Mouse (Mus musculus): ENCODE measurements around the gene Ubash3b. TPM values are rescaled to one million over a fixed set of nuclear protein-coding genes. Genes with fewer than 3 reads are reported as not detected.

Ubash3b gene
- total RNA-seq, 2 experiments from 2014 or later: 5.3 to 9.9 TPM

- ATAC-seq (replicated peaks; ENCODE audit: poor library complexity): no peak
Observed at GRCm38 (mm10) chr9:41014512-41014911, 147.0 kb downstream of the Ubash3b start.

GRCm38 (mm10) chr9:41012456-41012855 is 149.0 kb downstream of the Ubash3b start:
- ATAC-seq (replicated peaks; ENCODE audit: poor library complexity): no peak

GRCm38 (mm10) chr9:41011512-41012436 is 149.7 kb downstream of the Ubash3b start:
- no peak for ATAC-seq (replicated peaks; ENCODE audit: poor library complexity)

DNA sequence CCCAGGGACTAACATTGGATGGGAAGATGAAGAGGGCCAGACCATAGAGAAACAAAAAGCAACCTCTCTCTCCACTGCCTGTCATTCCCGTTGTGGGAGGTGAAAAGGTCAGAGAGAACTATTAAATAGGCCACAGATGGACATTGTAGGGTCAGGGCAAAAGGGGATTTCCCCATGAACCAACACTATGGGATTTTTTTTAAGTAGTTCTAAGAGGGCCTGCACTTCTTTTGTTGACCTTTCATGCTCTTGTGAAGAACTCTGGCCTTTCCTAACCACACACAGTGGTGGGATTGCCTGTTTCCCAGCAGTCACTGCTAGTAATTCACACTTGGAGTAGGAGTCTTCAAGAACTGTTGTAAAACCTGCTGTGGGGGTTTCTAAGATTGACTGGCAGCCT is 153.7 kb downstream of the Ubash3b start:
- ATAC-seq (replicated peaks; ENCODE audit: poor library complexity): no peak

DNA sequence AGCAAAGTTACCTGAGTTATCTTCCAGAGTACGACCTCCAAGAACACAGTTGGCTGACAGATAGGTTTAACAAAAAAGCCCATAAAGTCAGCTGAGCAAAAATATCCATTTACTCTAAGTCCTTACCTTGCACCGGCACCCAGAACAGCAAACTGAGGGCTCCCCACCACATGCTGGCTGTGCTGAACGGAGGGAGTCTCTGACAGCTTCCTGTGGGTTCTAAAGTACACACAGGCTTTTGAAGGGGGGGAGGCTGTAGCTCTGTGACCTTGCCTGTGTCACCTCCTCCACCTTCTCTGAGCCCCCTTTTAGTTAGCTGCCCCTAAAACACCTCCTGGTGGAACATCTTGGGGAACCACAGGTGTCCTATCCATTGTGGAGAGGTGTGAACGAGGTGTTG is 157.1 kb downstream of the Ubash3b start, which contains the start of gene Crtam:
Gene Crtam (minus strand): TSS at position 214 of the 400 bp plus-strand sequence.
- ATAC-seq (replicated peaks; ENCODE audit: poor library complexity): no peak

- ATAC-seq (replicated peaks; ENCODE audit: poor library complexity): no peak
Observed at GRCm38 (mm10) chr9:40997116-40997779, 164.2 kb downstream of the Ubash3b start.

DNA sequence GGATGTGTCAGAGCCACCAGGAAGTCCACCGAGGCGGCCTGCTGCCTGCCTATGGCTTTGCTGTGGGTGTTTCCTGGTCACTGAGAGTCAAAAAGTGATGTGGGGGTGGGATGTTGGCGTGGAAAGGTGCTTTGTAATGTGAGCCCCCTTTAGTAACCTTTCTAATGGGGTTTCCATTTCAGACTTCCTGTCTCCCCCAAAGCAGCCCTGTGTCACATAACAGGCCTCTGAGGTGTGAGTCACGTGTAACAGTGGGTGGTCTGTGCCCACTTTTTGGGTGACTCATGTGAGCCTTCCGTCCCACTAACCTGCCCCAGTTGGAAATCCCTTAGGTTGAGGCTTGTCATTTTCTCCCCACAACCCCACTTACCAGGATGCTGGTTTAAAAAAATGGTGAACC is 167.4 kb downstream of the Ubash3b start:
- ATAC-seq (replicated peaks; ENCODE audit: poor library complexity): no peak

DNA sequence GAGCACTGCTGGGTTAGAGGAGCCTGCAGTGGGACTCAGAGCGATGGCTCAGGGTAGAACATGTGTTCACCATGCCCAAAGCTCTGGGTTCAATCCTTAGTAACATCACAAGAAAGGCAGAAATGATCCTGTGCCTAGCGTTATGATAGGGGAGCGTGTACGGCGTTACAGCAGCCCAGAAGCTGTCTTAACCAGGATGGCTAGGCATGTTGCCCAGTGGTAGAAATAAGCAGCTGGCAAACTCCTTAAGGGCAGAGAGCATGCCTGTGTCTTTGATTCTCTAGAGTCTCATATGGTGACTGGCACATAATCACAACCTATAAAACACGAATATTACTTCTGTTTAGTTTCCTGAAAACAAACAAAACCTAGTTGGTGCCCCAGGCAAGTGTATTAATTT is 170.0 kb downstream of the Ubash3b start:
- no peak for ATAC-seq (replicated peaks; ENCODE audit: poor library complexity)

GRCm38 (mm10) chr9:40989940-40990588 is 171.4 kb downstream of the Ubash3b start:
- ATAC-seq (replicated peaks; ENCODE audit: poor library complexity): peak; percentile 65

DNA sequence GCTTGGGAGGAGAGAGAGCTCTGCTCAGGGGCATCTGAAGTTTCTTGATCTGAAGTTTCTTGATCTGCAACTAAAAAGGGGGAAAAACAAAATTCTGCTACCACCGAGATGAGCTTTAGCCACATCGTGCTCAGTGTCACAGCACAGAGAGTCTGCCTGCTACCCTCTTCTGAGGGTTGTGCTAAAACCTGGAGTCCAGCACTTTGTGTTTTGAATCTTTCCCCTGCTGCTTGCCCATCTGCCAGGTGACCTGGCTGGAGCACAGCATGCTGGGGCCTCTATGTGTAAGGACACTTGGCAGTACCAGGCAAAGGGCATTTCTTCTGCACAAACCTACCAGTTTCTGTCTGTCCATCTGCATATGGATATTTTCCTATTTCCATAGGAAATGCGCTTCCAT is 177.2 kb downstream of the Ubash3b start:
- ATAC-seq (replicated peaks; ENCODE audit: poor library complexity): no peak

DNA sequence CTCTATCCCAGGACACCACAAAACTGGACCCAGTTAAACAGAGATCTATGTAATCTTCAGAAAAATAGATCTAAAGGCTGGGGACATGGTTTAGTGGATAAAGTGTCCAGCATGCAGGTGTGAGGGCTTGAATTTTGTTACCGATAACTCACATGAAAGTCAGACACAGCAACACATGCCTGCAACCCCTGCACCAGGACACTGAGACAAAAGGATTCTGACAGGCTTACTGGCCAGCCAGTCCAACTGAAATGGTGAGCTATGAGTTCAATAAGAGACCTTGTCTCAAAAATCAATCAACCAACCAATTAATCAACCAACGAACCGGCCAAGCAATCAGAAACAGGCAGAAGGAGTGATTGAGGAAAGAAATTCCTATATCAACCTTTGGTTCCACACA is 177.7 kb downstream of the Ubash3b start:
- no peak for ATAC-seq (replicated peaks; ENCODE audit: poor library complexity)

DNA sequence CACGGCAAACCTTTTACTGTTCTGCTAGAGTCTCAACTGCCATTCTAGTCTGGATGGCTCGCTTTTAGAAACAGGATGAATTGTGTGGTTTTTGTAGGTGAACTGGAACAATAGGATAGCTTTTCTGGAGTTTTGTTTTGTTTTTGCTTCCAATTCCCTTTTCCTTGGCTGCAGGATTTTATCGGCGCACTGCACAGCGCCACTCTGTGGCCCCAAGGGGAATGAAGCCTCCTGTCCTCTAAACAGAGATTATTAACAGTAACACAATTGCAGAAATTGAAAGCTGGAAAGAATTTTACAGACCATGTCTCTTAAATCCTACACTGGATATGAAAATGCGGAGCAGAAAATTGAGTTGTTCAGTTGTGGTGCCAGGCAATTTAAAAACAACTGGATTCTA is 179.0 kb downstream of the Ubash3b start:
- ATAC-seq (replicated peaks; ENCODE audit: poor library complexity): peak; percentile 50; the same call in 1 of the 2 replicates

DNA sequence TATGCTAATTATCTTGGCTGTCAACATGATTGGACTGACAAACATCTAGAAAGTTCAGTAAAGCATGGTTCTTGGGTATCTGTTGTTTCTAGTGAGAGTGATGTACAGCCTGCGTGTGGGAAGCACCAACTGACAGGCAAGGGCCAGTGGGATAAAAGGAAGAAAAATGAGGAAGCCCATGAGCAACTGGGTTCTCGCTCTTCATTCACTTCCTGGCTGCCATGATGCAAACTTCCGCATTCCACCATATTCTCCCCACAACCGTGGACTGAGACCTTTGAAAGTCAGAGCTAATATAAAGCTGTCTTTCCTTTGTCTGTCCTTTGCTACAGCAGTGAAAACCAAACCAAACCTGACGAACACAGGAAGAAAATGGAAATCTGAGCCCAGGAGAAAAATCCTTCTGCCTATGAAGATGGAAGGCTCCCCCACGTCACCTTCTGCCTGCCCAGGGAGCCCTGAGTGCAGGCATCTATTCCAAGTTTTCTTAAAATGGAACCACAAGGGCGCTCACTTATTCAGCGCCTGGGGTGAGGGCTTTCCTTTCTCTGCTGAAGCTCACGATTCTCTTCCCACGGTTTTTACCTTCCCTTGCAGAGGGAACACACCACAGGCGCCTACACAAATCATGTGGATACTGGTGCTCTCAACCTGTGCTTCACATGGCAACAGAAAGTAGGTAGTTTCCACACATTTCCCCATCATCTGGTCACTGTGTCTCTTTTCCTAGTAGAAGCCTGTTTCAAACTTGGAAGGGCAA is 187.3 kb downstream of the Ubash3b start:
- ATAC-seq (replicated peaks; ENCODE audit: poor library complexity): peak; percentile 68

GRCm38 (mm10) chr9:40964418-40964714 is 197.1 kb downstream of the Ubash3b start:
- no peak for ATAC-seq (replicated peaks; ENCODE audit: poor library complexity)

- ATAC-seq (replicated peaks; ENCODE audit: poor library complexity): no peak
Observed at GRCm38 (mm10) chr9:40963586-40964417, 197.7 kb downstream of the Ubash3b start, which contains the start of gene Jhy. Gene Jhy, minus strand, starts transcription at chr9:40964118.

GRCm38 (mm10) chr9:40961401-40961800 is 200.1 kb downstream of the Ubash3b start:
- no peak for ATAC-seq (replicated peaks; ENCODE audit: poor library complexity)
